Mouse (Mus musculus) megakaryocyte, adult 5-6 weeks (primary cell): Measurements from ENCODE around the gene Spr. TPM values are rescaled to one million over a fixed set of nuclear protein-coding genes. Genes with fewer than 3 reads are reported as not detected.
"Not testable (repeated sequence)": the region's sequence is repeated elsewhere in the genome, so short reads cannot be mapped to it uniquely, and the experiment has no call there.

ENCODE experiments used
- ATAC-seq: 2 replicates; pipeline ENCODE4 v1.8.0; 2016; ENCODE audit warnings: mild to moderate bottlenecking, inconsistent platforms; ENCODE audit not compliant: poor library complexity, severe bottlenecking
- total RNA-seq, 2 experiments: library from RNA; stranded (forward) in 1 of 2; stranded (reverse) in 1 of 2; fragments of 153-499, 151-499 nt in 1 of 2; fragments of 221-1000, 200-1000 nt in 1 of 2; gene quantifications; 2 replicates each; pipeline versions ENCODE4 v1.2.3 to v1.2.4; 2015 to 2017

The Spr gene
- total RNA-seq (2015), result 14.9 and 16.4 TPM in 2 replicates
- 19.8 and 20.2 TPM in 2 replicates for total RNA-seq (2017)

GRCm38 (mm10) chr6:85137217-85138035, at the start of gene Spr:
Gene Spr, minus strand, starts transcription at chr6:85137766.
- peak; percentile 79 for ATAC-seq

- ATAC-seq, result no peak
Measured at GRCm38 (mm10) chr6:85186744-85187059, 49.1 kb upstream of the Spr start.

- no peak for ATAC-seq
Measured at GRCm38 (mm10) chr6:85186033-85186743, 48.6 kb upstream of the Spr start.

- ATAC-seq, result no peak
Measured at GRCm38 (mm10) chr6:85183951-85184350, 46.4 kb upstream of the Spr start.

DNA sequence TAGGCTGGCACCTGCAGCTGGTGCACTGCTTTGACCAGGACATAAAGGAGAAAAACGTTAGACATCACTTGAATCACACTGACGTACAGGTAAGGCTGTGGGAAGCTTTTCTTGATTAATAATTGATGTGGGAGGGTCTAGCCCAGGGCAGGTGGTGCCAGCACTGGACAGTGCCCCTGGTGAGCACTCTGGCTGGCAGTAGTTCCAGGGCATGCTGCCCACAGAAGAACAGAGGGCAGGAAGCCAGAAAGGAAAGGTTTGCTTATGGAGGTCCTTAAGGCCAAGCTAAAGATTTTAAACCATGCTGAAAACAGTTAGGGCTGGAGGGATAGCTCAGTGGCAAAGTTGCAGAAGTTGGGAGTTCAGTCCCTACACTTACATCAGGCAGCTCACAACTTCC, 42.5 kb upstream of the Spr start:
- ATAC-seq, result no peak

DNA sequence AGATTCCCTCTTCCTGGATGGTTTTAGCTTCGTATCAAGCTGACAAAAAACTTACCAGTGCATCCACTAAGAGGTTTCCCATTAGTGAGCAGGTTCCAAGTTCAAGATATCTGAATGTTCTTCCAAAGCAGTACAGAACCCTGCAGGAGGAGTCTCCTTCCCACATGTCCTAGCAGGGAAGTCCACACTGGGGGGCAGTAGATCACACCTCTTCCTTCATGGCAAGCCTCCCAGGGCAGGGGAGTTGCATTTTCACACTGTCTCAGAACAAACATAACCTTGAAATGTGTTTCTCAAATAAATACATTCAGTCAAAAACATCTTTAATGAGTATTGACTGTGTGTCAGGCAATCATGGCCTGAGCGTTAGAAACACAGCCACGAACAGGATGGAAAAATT, 42.0 kb upstream of the Spr start:
- no peak for ATAC-seq

DNA sequence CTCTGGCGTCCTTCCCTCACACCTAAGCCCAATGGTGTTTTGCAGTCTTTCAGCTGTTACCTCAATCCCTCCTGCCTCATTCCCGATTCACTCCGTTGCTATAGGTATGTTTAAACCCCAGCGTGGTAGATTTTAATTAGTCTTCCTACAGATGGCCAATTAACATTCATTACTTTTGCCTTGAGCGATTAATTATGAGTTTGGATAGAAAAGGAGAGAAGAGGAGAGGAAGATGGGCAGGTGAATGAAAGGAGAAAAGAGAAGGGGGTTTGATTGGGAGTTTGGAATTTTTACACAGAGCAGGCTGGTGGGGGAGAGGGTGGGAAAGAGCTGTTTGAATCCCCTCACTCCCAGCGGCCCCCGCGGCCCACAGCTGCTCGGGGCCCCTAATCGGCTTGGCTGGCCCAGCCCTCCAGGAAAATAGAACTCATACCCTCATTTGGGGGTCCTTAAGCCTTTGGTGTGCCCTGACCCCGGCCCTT, 27.9 kb upstream of the Spr start:
- ATAC-seq, result no peak

- peak; percentile 82 for ATAC-seq
Measured at GRCm38 (mm10) chr6:85160201-85160923, 22.8 kb upstream of the Spr start.

GRCm38 (mm10) chr6:85159092-85159760, 21.7 kb upstream of the Spr start:
- ATAC-seq, result peak; percentile 67

DNA sequence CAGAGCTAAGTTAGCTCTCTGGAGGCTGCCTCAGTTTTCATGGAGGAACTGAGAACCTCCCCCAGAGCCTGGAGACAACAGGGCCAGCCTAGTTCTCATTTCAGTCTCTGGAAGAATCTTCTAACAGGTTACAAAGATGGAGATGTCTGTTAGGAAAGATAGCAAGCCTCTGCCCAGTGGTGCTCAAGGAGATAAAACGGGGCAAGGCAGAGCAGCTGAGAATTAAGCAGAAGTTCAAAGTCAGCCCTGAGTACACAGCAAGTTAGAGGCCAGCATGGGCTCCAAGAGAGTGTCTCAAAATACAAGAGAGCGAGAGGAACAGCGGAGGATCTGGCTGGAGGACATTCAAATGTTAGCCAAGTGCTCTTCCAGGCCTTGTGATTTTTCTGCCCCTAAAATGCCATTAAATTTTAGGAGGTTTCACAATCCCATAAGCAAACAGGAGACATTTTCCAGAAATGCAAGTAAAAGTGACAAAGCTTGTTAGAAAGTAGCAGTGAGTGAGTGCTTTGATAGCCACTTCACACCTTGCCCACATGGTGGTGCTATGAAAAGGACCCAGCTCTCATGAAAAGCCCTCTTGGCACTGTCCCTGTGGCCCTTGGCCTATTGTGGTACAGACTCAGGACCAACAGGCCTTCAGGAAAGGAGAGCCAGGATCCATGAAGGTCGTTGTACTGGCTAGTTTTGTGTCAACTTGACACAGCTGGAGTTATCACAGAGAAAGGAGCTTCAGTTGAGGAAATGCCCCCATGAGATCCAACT, 20.7 kb upstream of the Spr start:
- not testable (repeated sequence) for ATAC-seq

DNA sequence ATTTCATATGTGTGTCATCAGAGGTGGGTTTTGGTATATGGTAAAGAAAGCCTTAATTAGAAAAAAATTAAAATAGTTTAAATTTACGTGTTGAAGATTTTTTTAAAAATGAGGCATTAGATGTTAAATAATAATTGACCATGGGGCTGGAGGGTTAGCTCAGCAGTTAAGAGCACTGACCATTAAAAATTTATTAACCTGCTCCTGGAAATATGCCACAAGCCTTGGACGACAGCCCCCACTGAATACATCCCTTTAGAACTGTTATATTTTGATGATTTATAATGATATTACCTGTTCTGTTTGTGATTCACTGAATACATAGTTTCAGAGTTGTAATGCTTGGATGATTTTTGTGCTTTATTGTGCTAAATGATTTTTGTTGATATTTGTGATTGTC, 19.0 kb upstream of the Spr start:
- ATAC-seq, result not testable (repeated sequence)

- ATAC-seq, result no peak
Measured at GRCm38 (mm10) chr6:85154861-85155528, 17.4 kb upstream of the Spr start.

GRCm38 (mm10) chr6:85153970-85154540, 16.5 kb upstream of the Spr start:
- ATAC-seq, result peak; percentile 83

- no peak for ATAC-seq
Measured at GRCm38 (mm10) chr6:85150386-85150785, 12.8 kb upstream of the Spr start.

DNA sequence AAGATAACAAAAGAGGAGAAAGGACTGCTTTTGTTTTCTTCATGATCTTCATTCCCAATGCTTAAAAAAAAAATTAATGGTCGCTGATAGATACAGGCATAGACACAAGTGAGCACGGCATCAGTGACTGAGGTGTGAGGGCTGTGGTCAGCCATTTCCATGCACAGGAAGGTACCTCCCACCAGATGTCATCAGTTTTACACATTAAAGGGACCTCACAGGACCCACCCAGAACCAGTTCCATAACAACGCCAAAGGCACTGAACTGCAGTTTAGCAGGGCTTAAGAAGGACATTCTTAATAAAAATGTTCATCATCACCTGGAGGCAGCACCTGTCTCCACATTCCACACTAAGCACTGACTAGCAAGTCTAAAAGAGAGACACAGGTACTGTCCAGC, 10.1 kb upstream of the Spr start:
- ATAC-seq, result peak; percentile 62; the same call in 1 of the 2 replicates

- ATAC-seq, result no peak
Measured at GRCm38 (mm10) chr6:85144466-85144865, 6.9 kb upstream of the Spr start.

- not testable (repeated sequence) for ATAC-seq
Measured at GRCm38 (mm10) chr6:85141013-85141412, 3.4 kb upstream of the Spr start.

GRCm38 (mm10) chr6:85139534-85139933, 2.0 kb upstream of the Spr start:
- no peak for ATAC-seq

GRCm38 (mm10) chr6:85136784-85137183, 782 bp downstream of the Spr start:
- not testable (repeated sequence) for ATAC-seq
